Comparison of ENCODE assay signal across 23 mouse cellular contexts in genomic region chr6:87523736-87524135, GRCm38 (mm10). TPM values are rescaled to one million over a fixed set of nuclear protein-coding genes. Genes with fewer than 3 reads are reported as not detected.
DNase-seq lines count a peak whose midpoint lies in the region; ATAC-seq lines count a peak whose summit lies in the region.
"Had no signal": no experiment of that assay in that cellular context is flagged by ENCODE, and none has a peak within 500 bp of the region (broad histone marks: within the 10 kb centered on the region; RNA-seq: fewer than 3 reads in every experiment).

No protein-coding gene starts in this region.

- H3K27me3 ChIP-seq in midbrain, embryonic 11.5 days (ENCODE audit: control insufficient read depth, insufficient read depth, low read length) = no peaks in the 10 kb centered on the region
- no peaks in the 10 kb centered on the region for H3K27me3 ChIP-seq in midbrain, embryonic 10.5 days (ENCODE audit: low read depth, poor library complexity, severe bottlenecking)
- H3K27me3 ChIP-seq: embryonic facial prominence, embryonic 13.5 days; forebrain, embryonic 15.5 days had no signal

- 62% methylated on average over 7 of the region's 7 CpGs for WGBS in midbrain, embryonic 11.5 days
- WGBS in midbrain, embryonic 10.5 days = 69% methylated on average over 7 of the region's 7 CpGs

- no peak for ATAC-seq in midbrain, embryonic 11.5 days (ENCODE audit: low FRiP score)
- ATAC-seq in activated CD4-positive, CD25-positive, alpha-beta regulatory T cell, adult 4 months = peak; percentile 41
- ATAC-seq in erythroblast, adult 5-6 weeks (replicated peaks; ENCODE audit: low FRiP score, poor library complexity, severe bottlenecking) = no peak
- no peak for ATAC-seq in megakaryocyte-erythroid progenitor cell, adult 5-6 weeks (replicated peaks; ENCODE audit: low FRiP score, low TSS enrichment, poor library complexity, severe bottlenecking)
- ATAC-seq: forebrain, embryonic 15.5 days had no signal

- H3K4me3 ChIP-seq in midbrain, embryonic 11.5 days (ENCODE audit: low read depth, low read length) = no peak overlapping the region
- H3K4me3 ChIP-seq in midbrain, embryonic 10.5 days = no peak overlapping the region
- H3K4me3 ChIP-seq: embryonic facial prominence, embryonic 13.5 days; forebrain, embryonic 15.5 days; heart, adult 2 months; heart, embryonic 15.5 days; hindbrain, embryonic 10.5 days had no signal

- no peaks in the 10 kb centered on the region for H3K36me3 ChIP-seq in midbrain, embryonic 11.5 days (ENCODE audit: control insufficient read depth, insufficient read depth, low read length)
- no peaks in the 10 kb centered on the region for H3K36me3 ChIP-seq in midbrain, embryonic 10.5 days
- H3K36me3 ChIP-seq: embryonic facial prominence, embryonic 13.5 days; forebrain, embryonic 15.5 days; heart, embryonic 15.5 days; hindbrain, embryonic 10.5 days had no signal

- DNase-seq in heart, adult 11 months = peak; percentile 50
- DNase-seq in heart, postnatal 4 days = no peak
- DNase-seq in midbrain, embryonic 11.5 days (ENCODE audit: low spot score, missing footprints) = peak; percentile 69
- no peak for DNase-seq in midbrain, embryonic 10.5 days (ENCODE audit: low spot score)
- no peak for DNase-seq in gastrocnemius, adult 8-10 months (ENCODE audit: low spot score in 2 of 2)
- DNase-seq: adrenal gland, postnatal 25 days; B cell, adult 2 months; cerebellum, adult 18-20 months; cerebellum, adult 9-11 months; cerebellum, postnatal 36 days; gastrocnemius, postnatal 10 days; heart, adult 2 months; heart, postnatal 14 days had no signal

- no peak overlapping the region for H3K27ac ChIP-seq in midbrain, embryonic 11.5 days (ENCODE audit: low read depth, low read length)
- H3K27ac ChIP-seq in midbrain, embryonic 10.5 days (replicated peaks) = no peak overlapping the region
- H3K27ac ChIP-seq: embryonic facial prominence, embryonic 13.5 days; forebrain, embryonic 15.5 days; heart, adult 2 months; heart, embryonic 15.5 days; hindbrain, embryonic 10.5 days; hindbrain, embryonic 14.5 days had no signal

- no peaks in the 10 kb centered on the region; the same call in 1 of the 2 replicates for H3K4me1 ChIP-seq in midbrain, embryonic 11.5 days (ENCODE audit: control insufficient read depth, insufficient read depth, low read length)
- H3K4me1 ChIP-seq in midbrain, embryonic 10.5 days = peaks cover 5% of the 10 kb centered on the region; the same call in 1 of the 2 replicates
- H3K4me1 ChIP-seq: forebrain, embryonic 15.5 days had no signal

- no peak overlapping the region for H3K9ac ChIP-seq in midbrain, embryonic 11.5 days (ENCODE audit: low read length)
- H3K9ac ChIP-seq: embryonic facial prominence, embryonic 13.5 days; forebrain, embryonic 15.5 days; heart, embryonic 15.5 days; hindbrain, embryonic 14.5 days had no signal

- no peak overlapping the region for H3K4me2 ChIP-seq in midbrain, embryonic 11.5 days
- H3K4me2 ChIP-seq: embryonic facial prominence, embryonic 13.5 days; forebrain, embryonic 15.5 days; heart, embryonic 11.5 days; heart, embryonic 15.5 days; hindbrain, embryonic 14.5 days had no signal

- no peaks in the 10 kb centered on the region for H3K9me3 ChIP-seq in midbrain, embryonic 11.5 days (ENCODE audit: control insufficient read depth, low read length)
- no peaks in the 10 kb centered on the region for H3K9me3 ChIP-seq in midbrain, embryonic 10.5 days (replicated peaks)
- H3K9me3 ChIP-seq: embryonic facial prominence, embryonic 13.5 days; forebrain, embryonic 15.5 days; G1E; heart, embryonic 15.5 days; hindbrain, embryonic 10.5 days had no signal

RNA-seq across cellular contexts. Expression of gene Arhgap25, which starts 9.3 kb away (rescaled TPM):
- total RNA-seq in heart, postnatal 4 days (2021) = 1 to 10 TPM; 5.2 to 6.1 TPM
- polyA plus RNA-seq in midbrain, embryonic 11.5 days (2014; fragmentation: Nextera tagmentation; extraction: Ambion mirVana) = 1.7 and 2.3 TPM in 2 replicates
- 2.2 and 2.6 TPM in 2 replicates for polyA plus RNA-seq in midbrain, embryonic 10.5 days (2016; fragmentation: Nextera tagmentation; extraction: Ambion mirVana)
- polyA plus RNA-seq in activated CD4-positive, CD25-positive, alpha-beta regulatory T cell, adult 4 months (2017; shearing (Covaris generic)) = 10 to 100 TPM; 76.6 to 80.0 TPM
- under 1 TPM; 0.77 to 0.99 (median 0.78) TPM for total RNA-seq in gastrocnemius, adult 8-10 months (2022)
- 9.2 and 14.2 TPM in 2 replicates for total RNA-seq in erythroblast, adult 5-6 weeks (2015; ENCODE audit: low replicate concordance)
- 8.2 and 19.2 TPM in 2 replicates for total RNA-seq in erythroblast, adult 5-6 weeks (2017; ENCODE audit: low replicate concordance)
- total RNA-seq in megakaryocyte-erythroid progenitor cell, adult 5-6 weeks (2014; fragmentation: Nextera tagmentation) = 4.4 and 6.9 TPM in 2 replicates
- 8.5 and 9.0 TPM in 2 replicates for total RNA-seq in megakaryocyte-erythroid progenitor cell, adult 5-6 weeks (2017)

Comparison
In these comparisons a context has a peak if more than half of its experiments do, and no peak if none do; other contexts are left out.
1. DNase-seq: peak in heart, adult 11 months (single experiment) and midbrain, embryonic 11.5 days (single experiment); none in heart, postnatal 4 days (single experiment), midbrain, embryonic 10.5 days (single experiment) and gastrocnemius, adult 8-10 months (0 of 2).